Mouse (Mus musculus): ENCODE measurements around the gene Tmc4.

GRCm38 (mm10) chr7:3712264-3712942 is 35.0 kb upstream of the Tmc4 start:
- TF ChIP-seq POLR2A (IDR thresholded peaks at IDR 0.05; ENCODE audit: control insufficient read depth, low read depth, low read length) (no peak), CTCF (IDR thresholded peaks at IDR 0.05; ENCODE audit: control insufficient read depth, insufficient read depth, insufficient replicate concordance, low read depth, low read length) (no peak)

All from testis, adult 2 months (tissue).